Mouse (Mus musculus) neural tube, embryonic 13.5 days (tissue): Measurements from ENCODE around the gene Kcnab2. TPM values are rescaled to one million over a fixed set of nuclear protein-coding genes. Genes with fewer than 3 reads are reported as not detected.

ENCODE experiments used
- ATAC-seq: fragments of 200-750 bp; cut with Nextera tagmentation; 2 replicates; pipeline ENCODE4 v1.8.0; 2017; ENCODE audit warnings: low read depth, mild to moderate bottlenecking, moderate TSS enrichment, moderate library complexity
- H3K27ac ChIP-seq: fragments of 300-500 bp; sonication (generic); replicated peaks from 2 replicates; pipeline ENCODE4 v1.5.1; 2015; ENCODE audit warnings: moderate library complexity, mild to moderate bottlenecking, inconsistent platforms
- H3K27me3 ChIP-seq: fragments of 300-500 bp; sonication (generic); 2 replicates; pipeline ENCODE4 v1.6.1; 2015; ENCODE audit warnings: mild to moderate bottlenecking, inconsistent platforms
- H3K36me3 ChIP-seq: fragments of 300-500 bp; sonication (generic); 2 replicates; pipeline ENCODE4 v1.6.1; 2015; ENCODE audit warnings: mild to moderate bottlenecking, inconsistent platforms
- H3K4me1 ChIP-seq: fragments of 300-500 bp; sonication (generic); replicated peaks from 2 replicates; pipeline ENCODE4 v1.6.1; 2015; ENCODE audit warnings: inconsistent platforms
- H3K4me2 ChIP-seq: fragments of 300-500 bp; sonication (generic); 2 replicates; pipeline ENCODE4 v1.6.1; 2015; ENCODE audit warnings: inconsistent platforms, mild to moderate bottlenecking, moderate library complexity
- H3K4me3 ChIP-seq: fragments of 300-500 bp; sonication (generic); 2 replicates; pipeline ENCODE4 v1.5.1; 2015; ENCODE audit warnings: mild to moderate bottlenecking, inconsistent platforms
- H3K9ac ChIP-seq: fragments of 300-500 bp; sonication (generic); 2 replicates; pipeline ENCODE4 v1.6.1; 2015; ENCODE audit warnings: moderate library complexity, mild to moderate bottlenecking, inconsistent platforms
- H3K9me3 ChIP-seq: fragments of 300-500 bp; sonication (generic); 2 replicates; pipeline ENCODE4 v1.6.1; 2016; ENCODE audit warnings: inconsistent platforms
- WGBS: fragments of 180-500 bp; shearing (Covaris S2); methylation state at CpG from one replicate; pipeline ENCODE4 v1.1.7; 2015; 5-methylcytosine and 5-hydroxymethylcytosine counted together
- polyA plus RNA-seq: library from polyadenylated mRNA; unstranded; fragments of >200 nt; fragmentation: Nextera tagmentation; extraction: Ambion mirVana; gene quantifications from 2 replicates; pipeline ENCODE4 v1.2.1, GENCODE M21; 2015

The Kcnab2 gene
- polyA plus RNA-seq, 1 experiment from 2014 or later = 32.6 TPM

DNA sequence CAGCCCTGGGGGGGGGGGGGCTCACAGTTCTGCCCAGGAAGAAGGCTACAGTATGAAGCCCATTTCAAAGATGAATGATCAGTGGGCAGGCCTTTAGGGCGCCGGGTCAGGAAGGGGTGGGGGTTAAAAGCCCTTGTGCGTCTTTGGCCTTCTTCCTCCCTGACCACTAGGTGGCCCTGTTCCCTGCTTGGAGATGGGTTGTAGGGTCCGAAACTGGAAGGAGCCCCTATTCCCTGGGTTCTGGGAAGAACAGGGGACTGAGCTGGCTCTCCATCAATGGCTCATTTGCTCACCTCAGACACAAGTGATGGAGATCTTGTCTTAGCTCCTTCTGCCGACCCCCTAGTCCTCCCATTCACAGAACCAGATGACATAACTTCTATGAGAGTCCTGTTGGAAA lies 134.4 kb downstream of the Kcnab2 start:
- Histone ChIP-seq H3K4me2 (no peak overlapping the region), H3K9me3 (no peaks in the 10 kb centered on the region), H3K27ac (no peak overlapping the region), H3K4me3 (no peak overlapping the region), H3K36me3 (no peaks in the 10 kb centered on the region), H3K27me3 (peaks cover 51% of the 10 kb centered on the region), H3K4me1 (peaks cover 45% of the 10 kb centered on the region), H3K9ac (no peak overlapping the region; the same call in 1 of the 2 replicates)
- WGBS = 16% methylated on average over 5 of the region's 5 CpGs
- ATAC-seq = no peak

Other genes starting within 250 kb of the Kcnab2 start
- gene Gpr153, start 203.6 kb downstream of the Kcnab2 start, polyA plus RNA-seq = 10.7 and 11.8 TPM in 2 replicates
- 0.24 and 0.26 TPM in 2 replicates for gene Hes3, start 186.2 kb downstream of the Kcnab2 start, polyA plus RNA-seq
- gene Icmt, start 180.6 kb downstream of the Kcnab2 start, polyA plus RNA-seq = 17.9 and 21.7 TPM in 2 replicates
- gene Rnf207, start 158.9 kb downstream of the Kcnab2 start, polyA plus RNA-seq = 6.3 and 10.4 TPM in 2 replicates
- gene Rpl22, start 152.1 kb downstream of the Kcnab2 start, polyA plus RNA-seq = 198 and 217 TPM in 2 replicates
- gene Chd5, start 139.2 kb downstream of the Kcnab2 start, polyA plus RNA-seq = 26.0 and 30.8 TPM in 2 replicates
- 4.9 and 5.4 TPM in 2 replicates for gene Nphp4, start 1.2 kb downstream of the Kcnab2 start, polyA plus RNA-seq